Mouse (Mus musculus) layer of hippocampus, postnatal 25 days (tissue): ENCODE measurements around the gene Wwc2. TPM values are rescaled to one million over a fixed set of nuclear protein-coding genes. Genes with fewer than 3 reads are reported as not detected.
"Not testable (repeated sequence)": the region's sequence is repeated elsewhere in the genome, so short reads cannot be mapped to it uniquely, and the experiment has no call there.

Experiments
- DNase-seq, 2 experiments: peaks; one replicate each; pipeline ENCODE4 v3.0.0; 2022; ENCODE audit warnings: mixed read lengths in 2 of 2, low spot score in 1 of 2; ENCODE audit errors: extremely low spot score in 1 of 2
- total RNA-seq, 2 experiments: library from RNA; stranded (reverse); gene quantifications; 2 replicates each; pipeline ENCODE4 v1.2.3; 2021

The Wwc2 gene
- total RNA-seq, 2 experiments from 2014 or later = 28.0 to 29.0 TPM

DNA sequence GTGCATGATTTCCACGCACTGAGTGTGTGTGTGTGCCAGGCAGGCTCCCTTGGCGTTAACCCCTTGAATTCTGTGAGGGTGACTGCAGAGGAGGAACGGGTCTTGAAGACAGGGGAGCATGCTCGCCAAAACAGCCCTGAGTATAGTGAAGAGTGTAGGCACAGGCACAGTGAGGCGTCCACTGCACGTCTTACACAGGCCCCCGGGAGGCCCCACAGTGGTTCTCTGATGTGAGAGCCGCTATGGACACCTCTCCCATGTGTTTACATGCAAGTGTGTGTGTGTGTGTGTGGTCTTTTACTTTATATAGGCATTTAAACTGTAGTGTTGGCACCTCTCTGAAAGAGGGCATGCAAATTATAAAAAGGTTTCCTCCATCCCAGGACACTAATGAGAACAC is 124.2 kb downstream of the Wwc2 start:
- no peak for DNase-seq

DNA sequence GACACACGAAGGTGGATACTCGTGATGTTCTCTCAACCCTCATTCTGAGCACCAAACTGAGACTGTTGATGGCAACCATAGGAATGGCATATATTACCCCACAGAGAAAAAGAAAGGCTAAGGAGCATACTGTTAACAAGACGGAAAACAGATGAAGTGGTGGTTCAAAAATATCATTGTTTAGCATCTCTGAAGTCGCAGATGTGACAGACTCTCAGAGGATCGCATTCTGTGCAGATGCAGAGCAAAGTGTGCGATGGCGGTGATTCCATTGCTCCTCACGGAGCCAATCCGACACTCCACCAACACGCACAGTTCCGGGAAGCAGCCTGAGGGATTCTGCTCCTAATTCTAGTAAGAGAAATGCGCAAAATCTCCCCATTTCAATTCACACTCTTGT is 131.5 kb downstream of the Wwc2 start:
- no peak for DNase-seq

DNA sequence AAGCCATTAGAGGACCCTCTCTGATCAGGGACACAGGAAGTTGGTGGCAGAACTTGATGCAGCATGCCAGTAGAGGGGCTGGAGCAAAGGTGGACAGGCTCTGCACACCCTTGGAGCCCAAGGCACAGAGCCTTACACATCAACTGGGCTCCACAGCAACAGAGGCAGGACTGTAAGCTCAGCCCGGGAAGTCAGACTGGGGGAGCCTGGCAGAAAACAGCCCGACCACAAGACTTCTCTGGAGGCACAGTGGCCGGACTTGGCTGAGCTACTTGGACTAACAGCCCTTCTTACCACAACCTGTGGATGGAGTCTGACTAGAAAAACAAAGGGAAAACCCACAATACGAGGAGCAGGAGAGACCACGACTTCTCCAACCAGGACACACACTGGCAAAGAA is 137.4 kb downstream of the Wwc2 start:
- no peak for DNase-seq

DNA sequence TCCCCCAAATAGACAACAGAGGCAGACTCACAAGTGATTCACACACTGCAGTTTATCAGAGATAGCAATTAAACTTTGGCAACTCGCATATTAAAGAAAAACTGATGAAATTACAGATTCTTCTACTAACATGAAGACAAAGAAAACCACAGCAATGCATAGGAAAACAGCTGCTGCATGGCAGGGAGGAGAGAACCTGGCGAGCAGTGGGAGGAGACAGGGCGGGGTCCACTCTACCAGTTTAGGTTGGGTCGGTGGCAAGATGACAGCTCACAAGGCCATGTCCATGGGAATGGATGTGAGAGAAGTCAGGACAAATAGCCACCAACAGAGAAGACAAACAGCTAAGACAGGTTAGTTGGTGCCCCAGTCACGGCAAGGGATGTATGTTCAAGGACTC is 138.0 kb downstream of the Wwc2 start:
- DNase-seq = no peak

DNA sequence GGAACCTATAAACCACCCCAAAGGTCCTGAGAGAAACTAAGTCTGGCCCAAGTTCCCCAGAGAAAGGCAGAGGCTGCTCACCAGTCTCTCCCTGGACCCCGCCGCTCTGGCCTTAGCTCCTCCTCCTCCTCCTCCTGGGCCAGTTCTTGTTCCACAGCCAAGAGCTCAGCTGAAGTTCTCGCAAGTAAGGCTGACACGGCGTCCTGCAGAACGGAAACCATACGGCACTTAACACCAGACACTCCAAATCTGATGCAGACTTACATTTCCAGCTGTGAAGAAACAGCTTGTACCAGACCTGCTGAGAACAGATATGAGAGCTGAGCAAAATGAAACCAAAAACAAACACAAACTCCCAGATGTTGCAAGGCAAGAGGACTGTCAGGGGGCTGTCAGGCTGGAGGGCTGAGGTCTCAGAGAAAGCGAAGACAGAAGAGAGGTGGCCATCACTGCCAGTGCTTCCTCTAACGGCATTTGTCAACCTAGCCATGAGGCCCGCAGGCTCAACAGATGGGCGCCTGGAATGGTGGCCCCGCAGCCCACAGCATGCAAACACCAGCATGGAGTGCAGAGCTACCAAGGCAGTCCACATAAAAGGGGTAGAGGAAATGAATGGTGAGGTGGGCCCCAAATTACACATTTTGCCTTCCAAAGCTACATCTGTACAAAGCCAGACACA is 138.8 kb downstream of the Wwc2 start:
- no peak for DNase-seq

DNA sequence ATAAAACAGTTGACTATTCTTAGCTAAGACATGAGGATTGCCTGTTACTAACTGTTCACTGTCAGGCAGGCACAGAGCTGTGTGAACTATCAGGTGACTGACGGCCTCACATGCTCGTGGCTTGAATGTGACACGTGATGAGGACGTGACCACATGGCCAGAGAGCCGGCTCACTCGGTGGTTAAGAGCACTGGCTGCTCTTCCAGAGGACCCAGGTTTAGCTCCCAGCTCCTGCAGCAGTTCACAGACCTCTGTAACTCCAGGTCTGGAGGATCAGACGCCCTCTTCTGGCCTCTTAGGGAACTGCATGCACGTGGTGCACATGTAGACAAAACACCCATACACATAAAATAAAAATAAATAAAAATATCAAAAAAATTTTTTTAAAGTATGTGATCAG is 140.9 kb downstream of the Wwc2 start:
- DNase-seq = no peak

DNA sequence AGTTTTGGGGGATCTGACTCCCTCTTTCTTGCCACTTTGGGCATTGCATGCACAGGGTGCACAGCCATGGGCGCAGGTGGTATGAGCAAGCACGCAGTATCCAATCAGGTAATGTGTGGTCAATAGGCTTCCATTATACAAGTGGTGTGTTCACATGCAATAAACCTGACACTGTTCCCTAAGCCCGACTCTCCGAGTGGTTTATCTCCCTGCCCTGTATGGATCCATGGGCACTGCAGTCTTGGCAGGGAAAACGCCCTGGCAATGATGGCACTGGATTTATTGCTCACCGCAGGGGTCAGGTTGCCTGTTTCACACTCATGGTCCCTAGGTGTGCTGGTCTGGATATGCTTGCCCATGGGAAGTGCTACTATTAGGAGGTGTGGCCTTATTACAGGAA is 142.8 kb downstream of the Wwc2 start:
- DNase-seq = no peak

DNA sequence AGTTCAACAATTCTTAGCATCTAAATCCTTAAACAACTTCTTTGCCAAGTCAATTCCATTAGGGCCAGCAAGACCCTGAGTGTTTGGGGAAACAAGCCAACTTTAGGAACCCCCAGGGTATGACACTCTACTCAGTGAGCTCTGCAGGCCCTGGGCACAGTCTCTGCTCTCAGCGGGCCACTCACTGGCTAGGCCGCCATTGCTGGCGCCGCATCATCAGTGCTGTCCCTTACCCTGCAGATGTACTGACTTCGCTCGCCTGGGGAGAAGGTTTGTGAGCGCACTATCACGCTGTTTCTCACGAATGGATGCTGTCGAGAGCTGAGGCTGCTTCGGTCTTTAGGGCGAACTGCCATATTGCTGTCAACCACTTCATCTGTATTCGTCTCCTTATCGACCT is 143.6 kb downstream of the Wwc2 start:
- no peak for DNase-seq

DNA sequence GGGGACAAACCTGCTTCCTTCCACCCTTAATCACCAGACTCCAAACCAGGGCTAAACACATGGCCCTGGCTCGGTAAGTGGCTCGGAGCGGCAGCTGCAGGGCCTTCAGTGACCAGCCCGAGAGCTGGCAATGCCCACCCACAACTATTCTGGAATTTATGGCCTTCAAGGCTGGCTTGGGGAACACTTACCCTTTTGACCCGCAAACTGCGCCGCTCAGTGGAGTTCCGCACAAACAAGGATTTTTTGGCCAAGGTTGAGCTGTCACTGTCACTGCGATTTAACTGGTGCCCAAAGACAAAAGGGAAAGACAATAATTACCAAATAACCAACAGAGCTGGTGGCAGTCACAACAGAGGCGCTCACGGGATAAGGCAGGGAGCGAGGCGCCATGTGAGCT is 144.8 kb downstream of the Wwc2 start:
- no peak for DNase-seq

DNA sequence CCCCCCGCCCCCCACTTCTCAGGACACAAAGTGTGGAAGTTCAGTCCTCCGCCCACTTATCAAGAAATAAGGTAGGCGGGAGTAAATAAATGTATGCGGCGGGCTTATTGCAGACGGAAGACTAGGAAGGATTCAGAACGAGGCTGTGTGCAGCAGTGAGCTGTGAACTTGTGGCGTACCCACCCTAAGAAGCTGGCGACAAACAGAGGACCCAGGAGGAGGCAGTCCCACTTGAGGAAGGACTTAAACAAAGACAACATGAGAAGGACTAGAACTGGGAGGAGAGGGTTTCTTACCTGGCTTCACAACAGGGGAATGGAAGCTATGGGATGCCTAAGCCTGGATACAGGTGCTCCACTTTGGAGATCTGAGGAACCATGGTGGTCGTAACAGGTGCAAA is 147.1 kb downstream of the Wwc2 start:
- no peak for DNase-seq

DNA sequence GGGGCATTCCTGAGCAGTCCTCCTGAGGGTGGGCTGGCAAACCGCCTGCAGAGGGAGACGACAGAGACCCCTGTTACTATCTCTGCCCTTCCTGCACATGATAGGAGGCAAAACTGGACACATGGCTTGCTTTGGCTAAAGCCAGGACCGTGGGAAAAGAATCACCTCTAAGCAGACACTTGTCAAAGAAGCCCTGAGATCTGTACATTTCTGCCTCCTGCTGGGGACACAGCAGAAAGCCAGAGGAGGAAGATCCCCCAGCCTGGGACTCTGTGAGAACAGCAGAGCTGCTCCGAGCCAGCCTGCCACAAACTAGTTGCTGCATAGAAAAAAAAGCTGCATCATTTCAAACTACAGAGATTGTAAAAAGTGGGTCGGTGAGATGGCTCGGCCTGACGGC is 147.7 kb downstream of the Wwc2 start:
- no peak for DNase-seq

DNA sequence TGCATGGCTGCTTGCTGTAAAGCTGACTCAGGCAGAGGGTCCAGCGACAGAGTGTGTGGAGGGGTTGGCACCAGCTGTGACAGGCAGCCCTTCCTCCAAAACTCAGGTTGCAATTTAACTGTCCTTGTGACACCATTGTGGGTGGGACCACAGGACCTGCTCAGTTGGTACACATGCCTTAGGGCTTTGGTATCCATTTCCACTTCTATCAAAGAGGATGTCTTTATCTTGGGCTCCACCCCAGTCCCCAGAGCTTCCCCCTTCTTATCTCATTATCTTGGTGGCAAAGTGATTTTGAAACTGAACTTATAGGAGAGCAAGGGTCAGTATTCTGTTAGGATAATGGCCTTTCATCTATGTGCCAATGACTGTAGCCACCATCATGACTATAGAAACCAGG is 156.8 kb downstream of the Wwc2 start:
- no peak for DNase-seq

DNA sequence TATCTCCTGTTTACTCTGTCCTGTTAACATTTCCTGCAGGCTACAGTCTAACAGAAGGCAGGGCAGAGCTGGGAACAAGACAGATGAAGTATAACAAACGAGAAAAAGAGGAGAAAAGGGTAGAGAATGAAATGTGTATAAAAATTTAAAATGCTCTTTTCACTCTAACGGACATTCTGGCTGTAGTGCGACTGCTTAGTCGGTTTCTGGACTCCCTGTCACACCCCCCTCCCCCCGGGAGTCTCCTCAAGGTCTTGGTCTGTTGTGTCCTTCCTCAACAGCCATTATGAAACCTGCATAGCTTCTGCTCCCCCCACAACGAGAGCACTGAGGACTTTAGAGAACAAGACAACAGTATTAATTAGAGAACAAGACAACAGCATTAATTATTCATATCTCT is 158.1 kb downstream of the Wwc2 start:
- DNase-seq = no peak

DNA sequence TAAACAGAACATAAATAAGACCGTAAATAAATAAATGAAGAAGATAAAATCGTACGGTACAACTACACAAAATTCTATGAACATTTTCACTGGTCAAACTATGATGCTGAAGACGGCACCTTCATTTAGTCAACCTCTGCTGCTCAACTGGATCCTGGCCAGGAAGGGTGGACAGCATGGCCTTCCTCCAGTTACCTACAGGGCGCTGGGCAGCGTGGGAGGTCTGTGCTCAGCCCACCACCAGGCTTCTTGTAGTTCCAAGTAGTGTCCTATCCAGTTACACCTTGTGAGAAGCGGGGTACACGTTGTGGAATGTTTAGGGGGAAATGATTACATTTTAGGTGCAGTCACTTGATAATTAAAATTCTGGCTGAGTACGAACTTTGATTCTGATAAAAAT is 163.8 kb downstream of the Wwc2 start:
- DNase-seq = no peak

DNA sequence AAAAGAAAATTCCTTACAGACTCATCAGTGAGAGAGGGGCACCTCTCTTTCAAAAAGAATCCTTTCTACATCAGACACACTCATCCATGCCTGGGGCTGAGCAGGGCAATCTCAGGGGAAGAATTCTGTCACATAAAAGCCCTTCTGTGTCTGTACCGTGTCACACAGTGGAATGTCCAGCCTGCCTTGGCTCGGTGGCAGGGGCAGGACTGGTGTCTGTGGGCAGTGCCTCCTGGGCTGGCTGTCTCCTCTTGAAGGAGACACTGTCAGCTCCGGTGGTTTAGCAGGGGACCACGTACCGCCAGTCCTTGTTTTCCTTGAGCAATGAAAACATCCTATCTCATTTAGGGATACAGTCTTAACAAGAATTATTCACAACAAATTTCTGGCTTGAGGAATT is 165.1 kb downstream of the Wwc2 start:
- no peak for DNase-seq

DNA sequence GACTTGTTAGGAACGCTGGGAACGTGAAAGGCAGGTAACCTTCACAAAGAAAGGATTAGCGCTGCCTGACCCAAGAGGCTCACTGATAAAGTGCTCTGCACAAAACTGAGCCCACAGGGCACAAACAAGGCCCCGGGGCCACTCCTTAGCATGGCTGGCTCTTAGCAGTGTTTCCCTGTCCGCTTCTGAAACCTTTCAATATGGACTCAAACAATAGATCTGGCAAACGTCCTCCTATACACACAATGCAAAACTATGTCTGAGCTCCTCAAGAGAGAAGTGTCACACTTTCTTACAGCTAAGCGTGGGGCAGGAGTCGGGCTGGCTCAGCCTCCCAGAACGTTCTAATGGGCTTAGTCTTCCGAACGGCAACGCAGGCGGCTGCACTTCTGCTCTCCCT is 166.5 kb downstream of the Wwc2 start, which contains the start of gene Cldn22:
Gene Cldn22 (plus strand): TSS at position 301 of the 400 bp plus-strand sequence.
- DNase-seq = no peak

DNA sequence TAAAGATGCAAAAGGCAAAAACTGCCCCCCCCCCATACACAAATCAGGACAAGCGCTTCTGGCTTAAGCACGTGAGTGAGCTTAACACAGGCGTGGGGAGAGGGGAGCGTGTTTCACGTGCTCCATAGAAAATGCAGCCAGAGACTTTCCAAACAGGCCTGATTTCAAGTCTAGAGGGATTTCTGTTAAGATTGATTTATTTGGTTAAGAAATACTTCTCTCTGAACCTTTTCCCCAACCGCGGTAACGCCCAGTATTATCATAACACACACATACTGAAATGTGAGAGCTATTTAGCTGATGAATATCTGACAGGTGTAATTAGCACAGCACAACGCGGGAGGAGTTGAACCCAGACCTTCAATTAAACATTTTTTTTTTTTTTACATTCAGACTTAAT is 166.9 kb downstream of the Wwc2 start:
- DNase-seq = no peak

DNA sequence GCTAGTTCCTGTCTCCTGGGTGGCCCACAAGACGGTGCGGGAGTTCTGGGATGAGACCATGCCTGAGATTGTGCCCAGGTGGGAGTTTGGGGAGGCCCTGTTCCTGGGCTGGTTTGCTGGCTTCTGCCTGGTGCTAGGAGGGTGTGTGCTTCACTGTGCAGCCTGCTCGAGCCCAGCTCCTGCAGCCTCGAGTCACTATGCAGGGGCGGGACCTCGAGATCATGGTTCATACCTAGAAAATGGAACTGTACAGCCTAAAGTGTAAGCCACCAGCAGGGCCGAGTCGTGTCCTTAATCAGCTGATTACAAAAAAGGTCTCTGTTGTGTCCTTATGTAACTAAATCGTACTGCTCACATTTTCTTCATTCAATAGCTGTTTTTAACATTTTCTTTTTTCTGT is 168.2 kb downstream of the Wwc2 start:
- not testable (repeated sequence) for DNase-seq

DNA sequence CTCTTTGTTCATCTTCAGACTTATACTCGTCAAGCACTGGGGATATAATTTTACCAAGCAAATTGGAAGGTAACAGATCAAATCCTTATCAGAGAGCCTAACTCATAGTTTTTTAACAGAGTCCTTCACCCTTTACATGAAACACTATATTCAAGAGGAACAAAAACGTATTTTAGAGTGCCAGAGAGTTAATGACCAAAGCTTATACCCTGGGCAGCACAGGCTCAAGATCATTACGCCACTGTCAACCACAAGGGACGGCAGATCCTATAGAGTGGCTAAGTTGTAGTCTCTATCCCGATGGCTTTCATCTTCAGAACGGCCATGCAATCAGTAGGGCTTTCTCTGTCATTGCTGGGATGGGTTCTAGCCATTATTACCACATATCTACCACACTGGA is 168.9 kb downstream of the Wwc2 start, which contains the start of gene Cldn24:
Gene Cldn24 (plus strand): TSS at position 301 of the 400 bp plus-strand sequence.
- no peak for DNase-seq

DNA sequence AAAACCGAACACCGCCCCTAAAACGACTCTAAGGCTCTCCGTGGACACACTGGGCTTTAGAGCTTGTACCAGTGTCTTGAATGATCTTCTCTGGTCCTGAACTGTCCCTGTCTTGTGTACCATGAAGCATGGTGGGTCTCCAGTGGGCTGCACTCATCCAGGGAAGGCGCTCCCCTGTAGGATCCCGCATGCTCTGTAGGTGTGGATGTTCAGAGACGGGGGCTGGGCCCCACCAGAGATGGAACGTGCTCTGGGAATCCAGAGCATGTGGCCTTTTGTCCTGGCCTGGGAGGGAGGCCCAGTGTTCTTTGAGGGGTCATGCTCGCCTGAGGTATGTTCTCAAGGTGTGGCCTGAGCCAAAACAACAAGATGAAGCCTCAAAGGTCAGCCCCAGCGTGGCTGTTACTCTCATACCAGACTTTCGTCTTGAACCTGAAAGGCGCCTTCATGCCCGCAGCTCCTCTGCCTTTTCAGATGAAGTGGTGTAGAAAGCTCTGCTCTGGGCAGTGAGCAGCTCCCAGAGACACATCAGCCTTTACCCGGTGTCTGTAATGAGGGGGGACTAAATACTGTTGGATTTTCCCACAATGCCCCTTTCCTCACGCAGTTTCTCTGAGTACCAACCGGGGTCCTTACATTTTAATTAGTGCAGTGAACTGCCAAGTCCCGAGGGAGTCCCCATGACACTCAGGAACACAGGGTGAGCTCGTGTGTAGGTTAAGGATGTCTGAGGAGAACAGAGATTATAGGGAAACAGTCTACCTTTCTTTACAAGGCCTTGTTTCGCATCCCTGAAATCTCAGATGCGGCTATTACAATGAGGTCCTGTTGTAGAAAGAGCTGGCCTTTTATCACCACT is 169.6 kb downstream of the Wwc2 start:
- no peak for DNase-seq

DNA sequence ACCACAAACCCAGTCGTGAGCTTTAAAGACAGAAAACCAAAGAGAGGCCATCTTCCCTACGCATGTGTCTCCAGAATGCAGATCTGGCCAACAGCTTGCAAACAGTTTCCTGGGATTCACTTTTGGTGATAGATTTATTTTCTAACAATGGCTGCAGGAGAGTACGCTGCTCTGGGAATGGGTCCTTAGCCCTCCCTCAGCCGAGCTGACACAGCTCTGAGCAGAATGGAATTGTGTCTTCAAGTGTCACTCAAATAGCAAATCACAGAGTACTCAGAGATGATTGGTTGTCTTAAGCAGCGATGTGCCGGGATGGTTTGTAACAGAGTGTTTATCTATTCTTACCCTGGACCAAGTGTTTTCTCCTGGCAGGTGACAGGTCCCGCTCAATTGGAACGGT is 171.7 kb downstream of the Wwc2 start:
- no peak for DNase-seq

DNA sequence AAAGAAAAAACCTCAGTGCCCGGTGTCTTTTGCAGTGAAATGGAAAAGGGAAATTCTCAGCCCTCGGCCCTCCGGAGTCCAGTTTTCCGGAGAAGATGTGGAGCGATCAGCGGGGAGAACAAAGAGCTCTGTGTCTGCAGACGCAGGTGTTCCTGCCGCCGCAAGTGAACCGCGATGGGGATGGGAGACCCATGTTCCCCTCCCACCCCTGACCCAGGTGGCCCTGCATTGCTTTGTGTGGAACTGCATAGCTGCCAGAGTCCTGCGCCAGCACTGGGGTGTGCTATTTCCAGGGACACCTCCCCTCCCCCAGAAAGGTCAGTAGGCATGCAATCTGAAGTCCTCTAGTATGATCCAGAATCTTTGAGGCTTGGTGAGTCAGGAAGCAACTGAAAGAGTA is 179.5 kb downstream of the Wwc2 start:
- DNase-seq = no peak
